Mouse (Mus musculus) embryo, embryonic 11.5 days (tissue): ENCODE data around the gene Kcnj6.
A peak's percentile ranks its signal among the peaks of the same experiment; 100 is the strongest.

Experiments
- DNase-seq: peaks from one replicate; pipeline ENCODE4 v3.0.0-alpha.2; 2012; ENCODE audit warnings: low read depth, low spot score

The Kcnj6 gene

DNA sequence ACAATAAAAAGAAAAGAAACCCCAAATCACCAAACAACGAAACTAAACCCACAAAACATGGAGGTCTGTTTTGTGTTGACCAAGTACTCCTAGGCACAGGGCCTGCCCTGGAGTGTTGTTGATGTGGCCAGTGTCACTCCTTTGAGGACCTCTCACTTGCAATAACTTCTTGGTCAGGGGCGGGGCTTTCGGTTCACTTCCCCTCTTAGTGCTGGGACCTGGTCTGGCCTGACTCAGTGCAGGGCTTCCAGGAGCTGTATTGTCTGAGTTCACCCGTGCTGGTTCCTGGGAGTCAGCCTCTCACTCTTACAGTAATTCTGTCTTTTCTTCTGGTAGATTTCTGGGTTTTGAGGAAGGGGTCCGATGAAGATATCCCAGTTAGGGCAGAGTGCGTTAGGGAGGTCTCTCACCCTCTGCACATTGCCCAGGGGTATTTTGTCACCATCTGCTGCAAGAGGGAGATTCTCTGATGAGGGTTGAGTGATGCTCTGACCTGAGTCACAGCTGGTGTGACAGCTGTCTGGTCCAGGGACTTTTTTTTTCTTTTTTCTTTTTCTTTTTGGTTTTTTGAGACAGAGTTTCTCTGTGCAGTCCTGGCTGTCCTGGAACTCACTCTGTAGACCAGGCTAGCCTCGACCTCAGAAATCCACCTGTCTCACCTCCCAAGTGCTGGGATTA, 276.9 kb downstream of the Kcnj6 start:
- DNase-seq = no peak

DNA sequence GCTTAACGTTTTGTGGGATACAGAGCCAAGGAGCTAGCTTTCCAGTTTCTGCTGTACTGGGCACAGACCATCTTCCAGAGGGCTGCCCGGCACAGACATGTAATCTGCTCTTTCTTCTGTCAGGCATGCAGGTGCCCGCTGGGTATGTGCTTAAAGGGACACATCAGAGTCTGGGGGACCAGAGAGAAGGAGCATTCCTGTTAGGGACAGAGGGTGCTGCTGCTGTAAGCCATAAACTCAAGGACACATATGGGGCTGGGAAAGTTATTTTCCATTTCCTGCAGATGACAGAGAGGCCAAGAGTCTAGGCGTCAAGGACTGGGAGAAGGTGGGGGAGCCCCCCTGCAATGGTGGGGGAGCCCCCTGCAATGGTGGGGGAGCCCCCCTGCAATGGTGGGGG, 278.0 kb downstream of the Kcnj6 start:
- no peak for DNase-seq

DNA sequence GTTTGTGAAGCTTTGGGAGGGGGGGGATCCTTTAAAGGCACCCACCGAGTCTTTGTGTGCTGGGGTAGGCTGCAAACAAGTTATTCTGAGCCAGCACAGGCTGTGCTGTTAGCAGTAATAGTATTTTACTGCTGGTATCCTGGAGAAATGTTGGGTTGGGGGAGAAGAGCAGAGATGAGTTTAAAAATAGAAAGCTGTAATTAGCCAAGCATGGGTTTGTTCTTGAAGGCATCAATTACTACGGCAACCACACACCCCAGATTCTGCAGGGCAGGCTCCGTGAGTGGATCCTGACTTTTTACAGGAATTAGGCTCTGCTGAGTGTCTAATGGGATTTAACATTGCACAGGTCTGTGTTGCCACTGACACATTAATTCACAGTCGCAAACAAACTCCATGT, 278.6 kb downstream of the Kcnj6 start:
- DNase-seq = no peak

DNA sequence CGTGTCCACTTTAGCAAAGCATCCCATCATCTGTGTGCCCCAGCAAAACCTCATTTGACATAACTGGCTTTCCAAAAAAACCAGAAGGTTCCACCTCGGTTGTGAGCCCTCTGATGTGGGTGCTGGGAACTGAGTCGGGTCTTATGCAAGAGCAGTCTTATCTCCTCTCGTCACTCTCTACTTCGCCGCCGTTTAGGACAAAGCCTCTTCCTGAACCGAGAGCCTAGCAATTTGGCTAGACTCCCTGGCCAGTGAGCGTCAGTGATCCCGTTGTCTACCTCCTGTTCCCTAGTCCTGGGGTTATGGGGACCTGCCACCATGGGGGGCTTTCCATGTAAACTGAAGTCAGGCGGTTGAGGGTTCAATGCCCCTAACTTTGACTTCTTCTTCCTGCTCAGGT, 280.4 kb downstream of the Kcnj6 start:
- no peak for DNase-seq

DNA sequence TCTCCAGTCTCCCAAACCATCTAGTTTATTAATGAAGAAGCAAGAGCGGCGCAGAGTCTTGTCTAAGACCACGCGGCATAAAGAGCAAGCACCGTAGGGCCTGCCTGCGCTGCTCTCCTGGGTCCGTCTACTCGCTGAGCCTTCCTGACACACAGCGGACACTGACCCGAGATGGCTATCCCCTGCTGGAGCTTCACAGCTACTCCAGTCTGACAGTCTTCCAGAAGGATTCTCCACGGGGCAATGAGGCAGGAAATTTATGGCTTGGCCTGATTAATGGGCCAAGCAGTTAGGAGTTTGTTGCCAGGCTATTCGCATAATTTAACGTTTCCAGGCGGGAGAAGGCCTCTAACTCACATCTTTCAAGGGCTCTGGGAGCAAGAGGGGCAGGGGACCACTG, 283.0 kb downstream of the Kcnj6 start:
- DNase-seq = peak; percentile 30

DNA sequence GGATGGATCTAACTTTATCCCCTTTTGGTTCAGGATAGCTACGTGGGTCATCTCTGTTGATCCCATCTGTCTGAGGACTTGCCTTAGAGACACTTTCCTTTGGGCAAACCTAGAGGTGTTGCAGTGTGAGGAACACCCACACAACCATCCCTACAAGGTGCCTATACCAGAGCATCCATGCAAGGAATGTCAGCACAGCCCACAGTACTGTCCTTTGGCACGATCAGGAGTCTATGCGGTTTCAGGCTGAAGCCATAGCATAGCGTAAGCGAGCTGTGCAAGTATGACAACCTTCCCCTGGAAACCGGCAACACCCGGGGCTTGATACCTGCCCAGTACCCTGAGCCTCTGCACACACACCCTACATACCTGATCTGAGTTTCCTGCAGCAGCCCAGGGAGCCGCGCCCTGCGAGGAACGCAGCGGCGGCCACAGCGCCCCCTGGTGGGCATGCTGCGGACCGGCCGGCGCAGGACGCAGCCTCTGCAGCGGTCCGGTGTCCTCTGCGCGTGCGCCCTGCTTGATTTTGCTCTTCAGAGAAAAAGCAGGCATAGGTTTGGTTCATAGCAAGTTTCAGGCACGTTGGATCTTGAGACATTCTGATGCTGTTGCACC, 283.9 kb downstream of the Kcnj6 start:
- peak; percentile 66 for DNase-seq

DNA sequence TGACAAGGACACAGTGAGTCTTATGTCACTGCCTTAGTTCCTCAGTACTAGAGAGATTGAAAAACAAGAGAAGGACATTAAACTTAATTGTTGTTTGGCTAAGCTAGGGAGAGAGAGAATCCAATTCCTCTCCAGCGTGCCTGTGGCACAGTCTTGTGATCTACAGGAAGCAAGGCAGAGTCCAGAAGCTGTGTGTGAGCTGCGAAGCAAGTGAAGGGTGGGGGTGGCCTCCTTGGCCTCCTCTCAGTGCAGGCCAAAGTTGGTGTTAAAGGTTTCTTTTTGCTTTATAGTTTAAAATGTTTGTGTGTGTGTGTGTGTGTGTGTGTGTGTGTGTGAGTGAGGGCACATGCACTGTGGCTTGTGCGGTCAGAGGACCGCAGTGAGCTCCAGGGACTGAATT, 295.5 kb downstream of the Kcnj6 start:
- DNase-seq = no peak

DNA sequence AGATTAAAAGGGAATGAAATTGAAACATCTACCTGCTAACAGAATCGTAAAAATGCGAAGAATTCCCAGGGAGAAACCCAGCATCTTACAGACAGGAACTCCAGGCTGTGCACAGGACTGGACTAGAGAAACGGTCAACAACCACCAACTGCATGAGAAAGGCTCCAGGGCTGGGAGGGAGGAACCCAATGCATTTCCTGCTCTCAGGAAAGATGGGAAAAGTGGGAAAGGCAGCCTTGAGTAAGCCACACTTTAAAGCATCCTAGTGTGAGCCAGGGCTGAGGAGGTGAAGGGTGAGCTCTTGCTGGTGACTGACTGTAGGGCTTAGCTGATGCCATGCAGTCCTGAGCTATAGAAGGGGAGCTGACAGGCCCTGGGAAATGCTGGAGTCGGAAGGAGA, 296.4 kb downstream of the Kcnj6 start:
- no peak for DNase-seq
